Mouse (Mus musculus): ENCODE measurements around the gene Zcchc14.

The Zcchc14 gene

DNA sequence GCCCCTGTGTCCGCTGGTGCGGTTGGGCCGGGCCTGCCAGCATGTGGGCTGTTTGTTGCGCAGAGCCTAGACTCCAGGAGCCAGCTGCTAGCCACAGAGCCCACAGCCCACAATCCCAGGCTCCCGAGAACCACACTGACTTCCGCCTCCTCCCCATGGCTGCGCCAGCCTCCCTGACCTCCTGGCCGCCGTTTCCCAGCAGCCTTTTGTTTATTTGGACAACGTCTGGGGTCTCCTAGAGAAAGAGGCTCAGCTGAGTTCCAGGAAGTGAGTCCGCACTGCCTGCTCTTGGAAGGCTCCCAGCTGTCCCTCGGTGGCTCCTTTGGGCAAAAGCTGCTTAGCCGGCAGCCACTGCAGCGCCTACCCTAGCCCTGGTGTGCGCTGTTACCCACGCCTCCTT is 12.6 kb upstream of the Zcchc14 start:
- peak; percentile 44 for DNase-seq (ENCODE audit: low read depth, low spot score)

DNA sequence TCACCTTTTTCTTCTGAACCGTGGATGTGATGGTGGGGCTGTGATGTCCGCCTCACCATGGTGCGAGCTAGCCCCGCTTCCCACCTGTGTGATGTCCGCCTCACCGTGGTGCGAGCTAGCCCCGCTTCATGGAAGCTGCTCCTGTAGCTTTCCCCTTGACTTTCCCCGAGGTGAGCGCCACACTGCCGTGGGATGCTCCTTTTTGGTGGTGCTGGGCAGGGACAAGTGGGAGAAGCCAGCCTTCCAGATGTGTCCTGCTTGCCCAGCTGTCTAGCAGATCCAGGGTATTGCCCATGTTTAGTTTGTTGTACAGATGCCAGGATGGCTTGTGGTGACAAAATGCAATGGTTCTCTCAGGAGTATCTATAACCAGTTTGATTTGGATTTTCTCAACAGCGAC is 10.4 kb upstream of the Zcchc14 start:
- no peak for DNase-seq (ENCODE audit: low read depth, low spot score)

DNA sequence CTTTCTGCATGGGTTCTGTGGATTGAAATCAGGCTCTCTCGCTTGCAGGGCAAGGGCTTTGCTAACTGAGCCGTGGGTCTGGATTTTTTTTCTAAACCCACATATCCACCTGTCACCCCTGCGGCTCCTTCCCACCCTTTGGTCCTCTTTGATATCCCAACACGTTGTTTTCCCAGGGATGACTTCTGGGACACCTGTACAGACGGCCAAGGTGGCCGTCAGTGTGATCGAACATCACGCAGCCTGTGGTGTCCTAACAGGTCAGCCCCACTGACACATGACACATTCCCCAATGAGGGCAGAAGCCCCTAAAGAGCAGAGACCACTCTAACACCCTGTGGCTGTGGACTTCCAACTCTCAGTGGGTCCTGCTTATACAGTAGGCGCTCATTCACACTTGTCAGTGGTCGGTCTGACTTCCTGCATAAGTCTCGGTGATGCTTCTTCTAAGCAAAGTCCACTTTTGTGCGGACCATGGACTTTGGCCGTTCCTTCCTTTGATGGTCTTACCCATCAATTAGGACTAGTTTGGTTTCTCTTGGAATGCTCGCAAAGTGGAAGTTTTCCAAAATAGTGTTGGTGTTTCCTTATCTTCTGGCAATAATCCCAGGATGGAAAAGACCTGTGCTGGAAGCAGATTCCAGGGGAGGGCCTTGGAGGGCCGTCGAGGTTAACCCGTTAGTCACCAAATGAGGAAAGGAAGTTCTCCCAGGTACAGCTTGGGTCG is 9.1 kb upstream of the Zcchc14 start:
- no peak for DNase-seq (ENCODE audit: low read depth, low spot score)

DNA sequence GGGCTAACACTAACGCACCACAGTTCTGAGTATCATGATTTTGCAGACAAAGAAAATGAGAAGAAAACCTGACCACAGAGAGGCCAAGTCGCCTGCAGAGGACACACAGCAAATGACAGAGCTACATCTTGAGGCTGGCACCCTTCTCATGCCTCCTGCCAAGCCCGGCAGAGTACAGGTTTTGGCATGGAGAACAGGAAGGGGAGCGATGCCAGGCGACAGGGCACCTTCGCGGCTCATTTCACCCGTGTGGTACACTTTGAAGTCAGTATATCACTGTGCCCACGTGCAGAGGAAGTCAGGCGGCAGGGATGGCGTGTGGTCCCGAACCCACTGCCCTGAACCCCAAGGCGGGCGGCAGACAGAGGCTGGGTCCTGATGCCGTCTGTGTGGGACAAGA is 7.9 kb upstream of the Zcchc14 start:
- no peak for DNase-seq (ENCODE audit: low read depth, low spot score)

DNA sequence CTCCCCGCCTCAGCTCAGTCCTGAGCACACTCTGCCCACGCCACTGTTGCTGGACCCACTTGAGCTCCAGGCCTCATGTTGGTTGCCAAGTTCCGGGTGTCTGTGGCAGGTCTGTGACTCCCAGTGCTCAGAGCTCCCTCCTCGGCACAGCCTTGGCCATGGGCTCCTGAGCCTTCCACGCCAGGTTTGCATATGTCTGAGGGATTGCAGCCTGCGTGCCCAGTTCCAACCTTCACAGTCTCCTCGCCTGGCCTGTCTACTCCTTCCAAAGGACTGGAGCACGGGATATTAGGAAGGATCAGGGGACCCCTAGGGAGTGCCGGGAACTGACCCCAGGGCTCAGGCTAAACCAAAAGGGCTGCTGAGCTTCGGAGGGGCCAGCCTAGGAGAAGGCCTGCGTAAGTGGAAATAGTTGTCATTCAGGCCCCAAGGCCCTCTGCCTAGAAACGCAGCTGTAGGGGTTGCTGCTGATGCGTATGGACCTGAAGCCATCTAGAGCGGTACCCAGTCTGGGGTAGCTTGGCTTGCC is 2.3 kb upstream of the Zcchc14 start:
- DNase-seq (ENCODE audit: low read depth, low spot score): no peak

DNA sequence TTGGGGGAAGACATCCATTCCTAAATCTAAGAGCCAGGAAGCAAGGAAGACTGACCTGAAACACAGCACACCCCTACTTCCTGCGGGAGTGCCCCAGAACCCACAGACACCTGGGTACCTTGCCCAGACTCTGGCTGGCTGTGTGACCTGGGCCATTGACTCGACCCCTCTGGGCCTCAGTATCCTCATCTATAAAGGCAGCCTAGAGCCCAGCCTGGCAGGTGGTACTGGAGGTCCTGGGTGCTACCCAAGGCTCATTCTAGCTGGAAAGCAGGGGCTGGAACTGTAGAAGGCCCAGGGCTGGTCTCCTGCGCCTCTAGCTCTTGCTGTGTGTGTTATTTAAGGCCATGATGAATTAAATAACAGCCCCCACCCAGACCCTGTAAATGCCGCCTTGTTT is 1.4 kb upstream of the Zcchc14 start:
- DNase-seq (ENCODE audit: low read depth, low spot score): no peak

DNA sequence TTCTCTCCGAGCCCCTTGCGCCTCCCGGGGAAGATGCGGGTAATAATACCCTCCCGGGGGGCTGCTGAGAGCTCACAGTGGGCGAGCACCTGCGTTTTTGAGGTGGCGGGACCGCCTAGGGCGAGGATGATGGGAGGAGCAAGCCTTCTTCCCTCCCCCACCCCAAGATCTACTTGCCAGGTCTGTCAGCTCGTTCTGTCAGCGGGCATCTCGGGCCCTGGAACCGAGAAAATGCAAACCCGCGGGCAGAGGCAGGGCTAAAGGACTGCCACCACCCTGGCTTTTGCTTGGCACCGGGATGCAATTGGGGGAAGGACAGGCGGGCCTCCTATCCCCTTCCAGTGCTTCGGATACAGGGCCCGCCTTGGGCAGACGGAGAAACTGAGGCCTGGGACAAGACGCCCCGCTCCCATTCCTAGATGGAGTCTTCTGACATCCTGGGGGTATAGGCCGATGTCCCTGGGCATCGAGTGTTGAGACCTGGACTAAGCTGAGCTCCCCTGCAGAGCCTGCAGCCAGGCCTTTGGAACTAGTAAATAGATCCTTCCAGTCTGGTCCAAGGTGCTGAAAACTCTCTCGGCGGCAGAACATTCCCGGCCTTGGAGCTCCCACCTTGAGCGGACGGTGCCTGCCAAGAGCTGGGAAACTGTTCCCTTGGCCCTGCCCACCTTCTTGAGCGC is 779 bp upstream of the Zcchc14 start:
- DNase-seq (ENCODE audit: low read depth, low spot score): peak; percentile 64

DNA sequence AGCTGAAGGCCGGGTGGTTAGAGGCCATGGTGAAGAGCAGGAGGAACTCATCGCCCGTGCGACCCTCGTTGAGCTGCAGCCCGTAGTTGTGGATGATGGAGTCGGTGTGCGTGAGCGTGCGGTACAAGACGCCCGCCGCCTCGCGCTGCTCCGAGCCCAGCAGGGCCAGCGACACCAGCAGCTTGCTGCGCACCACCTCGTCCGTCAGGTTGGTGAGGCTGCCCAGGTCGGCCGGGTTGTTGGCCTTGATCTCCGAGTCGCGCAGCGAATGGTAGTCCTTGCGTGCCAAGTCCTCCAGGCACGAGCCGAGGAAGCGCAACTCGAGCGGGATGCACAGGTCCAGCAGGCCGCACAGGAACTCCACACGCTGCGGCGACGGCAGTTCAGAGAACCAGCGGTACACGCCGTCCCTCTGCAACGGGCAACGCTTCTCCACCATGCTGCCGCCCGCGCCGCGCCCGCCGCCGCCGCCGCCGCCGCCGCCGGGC is 783 bp downstream of the Zcchc14 start:
- peak; percentile 39 for DNase-seq (ENCODE audit: low read depth, low spot score)

DNA sequence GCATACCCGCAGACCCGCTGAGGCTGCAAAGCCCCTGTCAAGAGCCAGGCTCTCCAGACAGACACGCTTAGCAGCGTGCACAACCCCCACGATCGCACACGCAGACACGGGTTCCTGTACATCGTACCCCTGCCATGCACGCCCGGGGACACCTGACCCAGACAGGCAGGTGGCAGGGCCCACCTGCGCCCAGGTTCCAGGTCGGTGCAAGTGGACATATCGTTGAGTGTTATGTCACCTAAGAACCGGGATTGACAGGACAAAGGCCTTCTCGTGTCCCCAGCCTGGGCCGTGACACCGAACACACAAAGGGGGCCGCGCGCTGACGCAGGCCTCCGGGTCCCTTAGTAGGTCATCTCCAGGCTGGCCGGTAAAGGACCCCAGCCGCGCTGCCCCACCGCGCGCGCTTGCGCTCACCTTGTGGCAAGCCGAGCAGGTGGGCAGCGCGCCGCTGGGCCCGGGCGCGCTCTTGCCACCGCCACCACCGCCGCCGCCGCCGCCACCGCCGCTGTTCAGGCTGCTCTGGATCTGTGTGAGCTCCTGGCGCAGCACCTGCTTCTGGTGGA is 1.3 kb downstream of the Zcchc14 start:
- DNase-seq (ENCODE audit: low read depth, low spot score): no peak

DNA sequence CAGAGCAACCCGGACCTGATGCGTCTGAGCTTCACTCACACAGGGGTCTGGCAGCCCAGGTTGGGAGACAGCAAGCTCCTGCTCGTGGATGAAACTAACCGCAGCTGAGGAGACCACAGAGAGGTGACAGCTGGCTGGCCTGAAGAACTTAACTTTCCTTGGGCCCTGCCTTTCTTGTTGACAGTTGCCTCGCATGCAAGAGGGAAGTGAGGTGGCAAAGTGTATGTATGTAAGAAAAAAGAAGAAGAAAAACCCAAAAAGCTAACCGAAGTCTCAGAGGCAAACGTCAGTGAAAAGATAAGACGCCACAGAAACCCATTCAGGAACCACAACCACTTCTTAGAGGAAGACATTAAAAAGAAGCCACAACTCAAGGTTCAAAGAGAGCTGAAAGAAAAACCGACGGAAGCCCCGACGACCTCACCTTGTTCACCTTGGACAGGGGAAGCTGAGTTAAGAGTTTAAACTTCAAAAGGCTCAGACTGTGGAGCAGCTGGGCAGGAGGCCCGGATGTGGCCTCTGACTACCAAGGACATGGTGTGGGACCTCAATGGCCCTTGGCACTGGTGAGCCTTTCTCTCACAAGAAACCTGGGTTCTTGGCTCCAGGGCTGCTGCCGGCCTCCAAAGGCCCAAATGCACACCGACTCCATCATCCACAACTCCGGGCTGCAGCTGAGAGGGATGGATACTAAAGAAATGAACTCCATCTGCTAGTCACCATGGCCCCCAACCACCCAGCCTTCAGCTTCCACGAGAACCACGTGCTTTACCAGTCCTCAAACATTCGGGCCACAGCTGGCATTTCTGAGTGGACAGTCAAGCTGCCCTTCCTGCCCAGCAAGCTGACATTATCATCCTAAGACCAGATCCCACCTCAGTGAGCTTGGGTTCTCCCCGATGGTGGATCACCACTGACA is 2.1 kb downstream of the Zcchc14 start:
- DNase-seq (ENCODE audit: low read depth, low spot score): no peak

DNA sequence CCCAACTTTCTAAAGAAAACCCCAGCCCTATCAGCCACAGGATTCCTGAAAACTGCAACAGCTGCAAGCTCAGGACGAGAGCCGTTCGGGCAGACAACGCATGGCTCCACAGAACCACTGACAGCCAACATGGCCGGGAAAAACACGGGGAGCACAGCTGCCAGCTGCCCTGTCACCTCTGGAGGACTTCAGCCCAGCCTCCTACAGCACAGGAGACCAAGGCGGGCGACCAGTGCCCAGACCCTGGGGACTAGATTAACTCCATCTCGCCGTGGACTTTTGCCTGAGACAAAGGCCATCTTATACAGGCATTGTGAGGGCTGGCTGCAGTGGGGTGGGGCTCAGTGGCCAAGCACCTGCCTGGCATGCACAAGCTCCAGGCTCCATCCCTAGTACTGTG is 2.8 kb downstream of the Zcchc14 start:
- DNase-seq (ENCODE audit: low read depth, low spot score): no peak

DNA sequence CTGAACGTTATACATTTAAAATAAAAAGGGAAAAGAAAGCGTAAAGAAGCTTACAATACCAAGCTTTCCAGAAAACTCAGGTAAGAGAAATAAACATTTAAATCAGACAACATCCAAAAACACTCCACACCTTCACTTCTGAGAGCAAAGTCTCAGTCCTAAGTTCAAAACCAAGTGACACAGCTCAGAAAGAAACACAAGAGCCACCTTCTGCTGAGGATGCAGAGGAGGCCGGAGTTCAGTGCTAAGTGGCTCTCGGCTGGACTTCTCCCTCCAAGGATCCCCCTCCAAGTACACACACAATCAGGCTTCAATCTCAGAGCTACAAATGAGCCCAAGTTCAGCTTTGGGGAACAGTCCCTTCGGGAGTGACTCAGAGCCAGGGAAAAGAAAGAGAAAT is 3.3 kb downstream of the Zcchc14 start:
- no peak for DNase-seq (ENCODE audit: low read depth, low spot score)

DNA sequence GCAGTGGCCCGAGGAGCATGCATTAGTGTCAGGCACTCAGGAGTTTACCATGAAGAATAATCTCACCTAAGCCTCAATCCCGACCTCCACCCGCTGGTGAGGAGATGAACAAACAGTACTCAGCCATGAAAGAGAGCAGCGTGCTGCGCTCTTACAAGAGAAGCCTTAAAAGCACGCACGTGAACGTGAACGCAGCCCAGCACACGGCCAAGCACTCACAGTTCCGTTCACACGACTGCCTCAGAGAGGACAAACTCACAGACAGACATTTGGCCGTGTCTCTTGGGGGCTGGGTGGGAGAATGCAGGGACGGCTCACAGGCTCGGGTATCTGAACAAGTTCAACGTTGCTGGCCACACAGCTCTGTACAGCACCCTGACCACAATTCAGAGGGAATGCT is 4.2 kb downstream of the Zcchc14 start:
- DNase-seq (ENCODE audit: low read depth, low spot score): no peak

DNA sequence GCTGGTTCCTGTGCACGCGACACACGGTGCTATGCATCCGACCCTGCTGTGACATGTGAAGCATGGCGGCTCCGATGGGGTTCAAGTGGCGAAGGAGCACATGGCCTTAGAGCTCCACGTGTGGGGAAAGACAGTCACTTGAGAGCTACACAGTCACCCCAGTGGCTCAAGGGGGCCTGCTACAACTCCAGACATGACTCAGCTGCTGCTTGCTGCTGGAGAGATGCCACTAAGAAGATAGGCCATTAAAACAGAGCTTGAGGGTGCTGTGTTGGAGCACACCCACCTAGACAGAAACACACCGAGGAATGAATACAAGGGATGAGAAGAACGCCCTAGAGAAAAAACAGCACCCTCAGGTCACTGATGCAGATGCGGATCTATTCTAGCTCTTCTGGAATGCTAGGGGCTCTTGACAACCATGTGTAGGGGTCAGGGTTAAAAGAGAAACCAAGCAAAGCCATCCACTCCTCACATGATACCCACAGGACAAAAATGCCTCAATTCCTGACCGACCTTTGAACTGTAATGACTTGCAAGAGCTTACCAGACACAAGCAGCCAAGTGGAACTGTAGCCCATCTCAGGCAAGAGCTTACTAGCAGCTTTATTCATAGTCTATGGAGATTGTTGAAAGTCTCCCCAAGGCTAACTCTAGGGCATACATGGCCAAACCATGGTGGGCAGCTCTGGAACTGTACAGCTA is 5.0 kb downstream of the Zcchc14 start:
- DNase-seq (ENCODE audit: low read depth, low spot score): no peak

DNA sequence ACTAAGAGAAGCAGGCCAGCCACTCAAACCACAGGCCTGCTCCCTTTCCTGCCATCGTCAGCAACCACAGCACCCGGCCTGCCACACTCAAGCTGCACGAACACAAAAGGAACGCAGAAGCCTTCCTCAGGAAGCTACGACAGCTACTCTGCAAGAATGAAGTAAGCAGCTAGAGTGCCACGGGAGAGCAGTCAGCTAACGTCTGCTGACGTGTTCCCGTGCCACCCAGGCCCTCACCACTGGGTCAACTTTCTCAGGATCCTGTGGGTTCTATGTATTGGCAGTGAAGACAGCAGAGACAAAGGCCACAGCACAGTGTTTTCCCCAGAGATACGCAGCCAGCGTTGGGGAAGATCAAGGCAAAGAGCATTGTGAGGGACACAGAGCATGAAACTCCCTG is 9.3 kb downstream of the Zcchc14 start:
- no peak for DNase-seq (ENCODE audit: low read depth, low spot score)

DNA sequence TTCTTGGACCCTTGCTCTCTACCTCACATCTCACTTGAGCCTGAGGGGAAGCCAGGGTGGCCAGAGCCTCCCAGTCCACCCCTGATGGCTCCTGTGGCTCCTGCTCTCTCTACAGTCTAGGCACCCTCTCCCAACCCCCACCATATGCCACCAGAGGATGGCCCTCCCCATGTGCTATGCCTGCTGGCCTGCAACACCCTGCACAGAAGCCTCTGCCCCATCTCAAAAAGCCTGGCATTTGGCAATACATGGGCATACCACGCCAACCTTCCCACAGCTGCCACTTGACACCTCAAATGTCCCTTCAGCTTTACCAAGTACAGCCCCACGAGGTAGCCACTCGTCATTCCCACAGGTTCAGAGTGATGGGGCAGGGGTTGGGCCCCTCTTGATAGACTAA is 9.9 kb downstream of the Zcchc14 start:
- no peak for DNase-seq (ENCODE audit: low read depth, low spot score)

DNA sequence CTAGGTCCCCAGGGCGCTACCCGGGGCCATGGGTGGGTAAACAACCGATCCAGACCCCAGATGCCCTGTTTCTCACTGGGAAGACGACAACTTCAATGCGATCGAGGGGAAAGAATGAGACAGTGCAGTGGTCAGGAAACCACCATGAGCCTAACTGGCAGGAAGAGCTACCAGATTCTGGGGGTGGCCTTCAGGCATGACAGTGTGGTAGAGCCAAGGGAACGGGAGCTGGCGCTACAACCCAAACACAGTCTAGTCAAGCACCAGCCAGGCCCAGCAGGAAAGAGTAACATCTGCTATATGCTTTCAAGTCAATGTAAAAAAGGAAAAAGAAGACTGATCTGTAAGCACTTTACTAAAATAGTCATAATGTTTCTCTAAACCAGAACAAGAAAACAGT is 16.5 kb downstream of the Zcchc14 start:
- no peak for DNase-seq (ENCODE audit: low read depth, low spot score)

DNA sequence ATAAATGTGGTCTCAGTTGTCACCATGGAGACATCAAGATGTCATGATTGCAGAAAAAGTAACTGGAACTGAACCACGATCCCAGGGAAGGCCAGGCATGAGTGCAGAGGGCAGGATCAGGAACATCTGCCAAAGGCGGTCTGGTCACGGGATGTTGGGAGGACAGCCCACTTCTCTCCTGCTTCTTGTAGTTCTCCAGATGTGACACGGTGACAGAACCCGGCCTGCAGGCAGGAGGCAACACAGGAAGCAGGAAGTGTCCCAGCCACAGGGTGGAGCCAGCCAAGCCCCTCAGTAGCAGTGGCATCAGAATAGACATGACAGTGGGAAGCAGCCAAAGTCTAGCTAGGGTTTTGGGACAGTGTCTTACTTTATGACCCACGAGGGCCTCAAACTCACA is 17.2 kb downstream of the Zcchc14 start:
- DNase-seq (ENCODE audit: low read depth, low spot score): no peak

DNA sequence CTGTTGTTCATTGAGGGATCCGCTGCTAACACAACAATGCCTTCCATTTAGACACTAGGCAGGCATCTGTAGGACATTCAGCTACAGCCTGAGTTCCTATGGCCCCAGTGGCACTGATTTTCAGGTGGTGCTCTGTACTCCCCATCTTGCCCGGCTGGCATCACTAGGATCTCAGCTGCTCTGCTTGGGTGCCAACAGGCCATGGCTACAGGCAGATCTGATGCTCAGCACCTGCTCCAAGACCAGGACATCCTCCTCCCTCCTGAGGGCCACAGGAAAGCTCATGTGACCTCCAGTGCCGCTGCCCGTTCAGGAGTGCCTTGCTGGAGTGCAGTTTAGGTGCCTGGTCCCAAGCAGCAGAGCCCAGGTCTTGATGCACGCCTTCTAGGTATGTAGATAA is 20.3 kb downstream of the Zcchc14 start:
- no peak for DNase-seq (ENCODE audit: low read depth, low spot score)

DNA sequence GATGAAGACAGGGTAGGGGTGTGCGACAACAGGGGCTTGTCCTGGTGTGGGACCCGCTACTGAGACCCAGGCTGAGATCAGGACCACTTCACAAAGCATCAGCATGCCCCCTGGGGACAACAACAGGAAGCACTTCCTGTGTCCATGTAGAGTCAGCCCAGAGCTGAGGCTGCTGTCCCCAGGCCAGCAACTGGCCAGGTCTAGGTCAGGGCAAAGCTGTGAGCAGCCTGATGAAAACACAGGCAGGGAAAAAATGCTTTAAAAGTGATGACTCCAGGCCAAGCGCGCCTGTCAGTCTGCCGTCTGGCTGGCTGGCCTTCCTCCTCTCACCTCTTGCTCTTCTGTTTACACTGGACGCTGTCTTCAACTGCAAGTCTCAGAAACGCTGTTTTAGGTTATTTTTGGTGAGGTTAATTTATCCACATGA is 21.0 kb downstream of the Zcchc14 start:
- no peak for DNase-seq (ENCODE audit: low read depth, low spot score)

DNA sequence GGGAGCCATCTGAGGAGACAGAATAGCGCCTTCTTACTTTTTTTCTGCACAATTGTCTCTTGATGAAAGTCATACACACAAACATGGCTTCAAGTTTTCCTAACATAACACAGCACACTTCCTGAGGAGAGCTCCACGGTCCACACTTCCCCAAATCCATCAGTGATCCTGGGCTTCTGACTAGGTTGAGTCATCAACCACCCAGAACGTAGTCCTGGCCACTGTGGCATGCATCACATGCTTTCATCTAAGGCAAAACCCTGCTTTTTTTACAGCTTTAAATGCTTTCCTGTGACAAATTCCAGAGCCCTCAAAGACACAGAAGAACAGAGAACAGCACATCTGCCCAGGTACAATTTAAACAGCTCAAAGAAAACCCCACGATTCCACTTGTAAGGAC is 24.0 kb downstream of the Zcchc14 start:
- no peak for DNase-seq (ENCODE audit: low read depth, low spot score)
